Mouse (Mus musculus) midbrain, embryonic 15.5 days (tissue): ENCODE results near the gene Lonrf2. TPM values are rescaled to one million over a fixed set of nuclear protein-coding genes. Genes with fewer than 3 reads are reported as not detected.

Experiments
- ATAC-seq: fragments of 200-750 bp; cut with Nextera tagmentation; replicated peaks from 2 replicates; pipeline ENCODE4 v1.8.0; 2017; ENCODE audit warnings: moderate TSS enrichment
- H3K27ac ChIP-seq: fragments of 300-500 bp; sonication (generic); 2 replicates; pipeline ENCODE4 v1.5.1; 2015; ENCODE audit warnings: mild to moderate bottlenecking, inconsistent platforms
- H3K27me3 ChIP-seq: fragments of 300-500 bp; sonication (generic); replicated peaks from 2 replicates; pipeline ENCODE4 v1.6.1; 2015; ENCODE audit warnings: inconsistent platforms
- H3K36me3 ChIP-seq: fragments of 300-500 bp; sonication (generic); replicated peaks from 2 replicates; pipeline ENCODE4 v1.6.1; 2015; ENCODE audit warnings: inconsistent platforms
- H3K4me1 ChIP-seq: fragments of 300-500 bp; sonication (generic); 2 replicates; pipeline ENCODE4 v1.6.1; 2015; ENCODE audit warnings: inconsistent platforms
- H3K4me2 ChIP-seq: fragments of 300-500 bp; sonication (generic); 2 replicates; pipeline ENCODE4 v1.6.1; 2015; ENCODE audit warnings: inconsistent platforms, mild to moderate bottlenecking, moderate library complexity
- H3K4me3 ChIP-seq: fragments of 300-500 bp; sonication (generic); 2 replicates; pipeline ENCODE4 v1.5.1; 2015; ENCODE audit warnings: mild to moderate bottlenecking, inconsistent platforms
- H3K9ac ChIP-seq: fragments of 300-500 bp; sonication (generic); 2 replicates; pipeline ENCODE4 v1.6.1; 2015; ENCODE audit warnings: mild to moderate bottlenecking, inconsistent platforms
- H3K9me3 ChIP-seq: fragments of 300-500 bp; sonication (generic); 2 replicates; pipeline ENCODE4 v1.6.1; 2016; ENCODE audit warnings: inconsistent platforms
- WGBS: fragments of 180-500 bp; shearing (Covaris S2); methylation state at CpG from one replicate; pipeline ENCODE4 v1.1.7; 2015; ENCODE audit warnings: mixed read lengths; 5-methylcytosine and 5-hydroxymethylcytosine counted together
- polyA plus RNA-seq: library from polyadenylated mRNA; unstranded; fragments of >200 nt; fragmentation: Nextera tagmentation; extraction: Ambion mirVana; gene quantifications from 2 replicates; pipeline ENCODE4 v1.2.1, GENCODE M21; 2015

The Lonrf2 gene
- polyA plus RNA-seq, 1 experiment from 2014 or later, result 26.4 TPM

- no peak for ATAC-seq
- WGBS, result 67% methylated on average over 2 of the region's 2 CpGs
- no peak overlapping the region for H3K4me2 ChIP-seq
- no peaks in the 10 kb centered on the region; the same call in 1 of the 2 replicates for H3K4me1 ChIP-seq
- H3K36me3 ChIP-seq, result no peaks in the 10 kb centered on the region
- H3K27me3 ChIP-seq, result no peaks in the 10 kb centered on the region
- H3K9me3 ChIP-seq, result no peaks in the 10 kb centered on the region
- H3K9ac ChIP-seq, result no peak overlapping the region
- no peak overlapping the region for H3K27ac ChIP-seq
- no peak overlapping the region for H3K4me3 ChIP-seq
Measured at GRCm38 (mm10) chr1:38824926-38825325, 11.6 kb downstream of the Lonrf2 start.

- no peak for ATAC-seq
- H3K36me3 ChIP-seq, result peaks cover 5% of the 10 kb centered on the region; the same call in 1 of the 2 replicates
- no peaks in the 10 kb centered on the region for H3K9me3 ChIP-seq
- H3K27me3 ChIP-seq, result no peaks in the 10 kb centered on the region
- no peaks in the 10 kb centered on the region; the same call in 1 of the 2 replicates for H3K4me1 ChIP-seq
- no peak overlapping the region for H3K4me3 ChIP-seq
- 92% methylated on average over 2 of the region's 2 CpGs for WGBS
- no peak overlapping the region for H3K4me2 ChIP-seq
- H3K27ac ChIP-seq, result no peak overlapping the region
- H3K9ac ChIP-seq, result no peak overlapping the region
Measured at GRCm38 (mm10) chr1:38823851-38824250, 12.7 kb downstream of the Lonrf2 start.

GRCm38 (mm10) chr1:38819691-38820090, 16.8 kb downstream of the Lonrf2 start:
- no peak overlapping the region for H3K4me3 ChIP-seq
- H3K27me3 ChIP-seq, result no peaks in the 10 kb centered on the region
- no peak for ATAC-seq
- peaks cover 5% of the 10 kb centered on the region for H3K36me3 ChIP-seq
- H3K27ac ChIP-seq, result no peak overlapping the region
- no peaks in the 10 kb centered on the region for H3K9me3 ChIP-seq
- H3K4me2 ChIP-seq, result no peak overlapping the region
- no peak overlapping the region for H3K9ac ChIP-seq
- peaks cover 7% of the 10 kb centered on the region; the same call in 1 of the 2 replicates for H3K4me1 ChIP-seq

GRCm38 (mm10) chr1:38817671-38818070, 18.8 kb downstream of the Lonrf2 start:
- H3K4me1 ChIP-seq, result peaks cover 7% of the 10 kb centered on the region; the same call in 1 of the 2 replicates
- H3K27ac ChIP-seq, result no peak overlapping the region
- ATAC-seq, result no peak
- H3K36me3 ChIP-seq, result peaks cover 15% of the 10 kb centered on the region
- H3K9me3 ChIP-seq, result no peaks in the 10 kb centered on the region
- H3K4me2 ChIP-seq, result no peak overlapping the region
- H3K9ac ChIP-seq, result no peak overlapping the region
- 58% methylated on average over 3 of the region's 3 CpGs for WGBS
- H3K4me3 ChIP-seq, result no peak overlapping the region
- no peaks in the 10 kb centered on the region for H3K27me3 ChIP-seq

- peak overlapping the region; percentile 20; the same call in 1 of the 2 replicates for H3K27ac ChIP-seq
- H3K27me3 ChIP-seq, result no peaks in the 10 kb centered on the region
- peaks cover 17% of the 10 kb centered on the region for H3K36me3 ChIP-seq
- 80% methylated on average over 9 of the region's 9 CpGs for WGBS
- no peak overlapping the region for H3K9ac ChIP-seq
- H3K4me2 ChIP-seq, result no peak overlapping the region
- peaks cover 7% of the 10 kb centered on the region; the same call in 1 of the 2 replicates for H3K4me1 ChIP-seq
- no peak overlapping the region for H3K4me3 ChIP-seq
- no peaks in the 10 kb centered on the region for H3K9me3 ChIP-seq
- no peak for ATAC-seq
Measured at GRCm38 (mm10) chr1:38817268-38817667, 19.2 kb downstream of the Lonrf2 start.

- Histone ChIP-seq H3K9ac (no peak overlapping the region), H3K27me3 (no peaks in the 10 kb centered on the region), H3K9me3 (no peaks in the 10 kb centered on the region), H3K27ac (peak overlapping the region; percentile 20; the same call in 1 of the 2 replicates), H3K4me3 (no peak overlapping the region), H3K36me3 (peaks cover 26% of the 10 kb centered on the region), H3K4me2 (no peak overlapping the region), H3K4me1 (peaks cover 7% of the 10 kb centered on the region; the same call in 1 of the 2 replicates)
- WGBS, result 47% methylated on average over 4 of the region's 4 CpGs
- 0 out of 2 replicates have a peak, but pooled peaks have one; percentile 30 for ATAC-seq
Measured at GRCm38 (mm10) chr1:38816306-38816705, 20.2 kb downstream of the Lonrf2 start.

GRCm38 (mm10) chr1:38807121-38807520, 29.4 kb downstream of the Lonrf2 start:
- H3K4me2 ChIP-seq, result no peak overlapping the region
- H3K9me3 ChIP-seq, result no peaks in the 10 kb centered on the region
- H3K9ac ChIP-seq, result no peak overlapping the region
- no peaks in the 10 kb centered on the region for H3K27me3 ChIP-seq
- H3K27ac ChIP-seq, result no peak overlapping the region
- ATAC-seq, result no peak
- peaks cover 61% of the 10 kb centered on the region for H3K36me3 ChIP-seq
- no peaks in the 10 kb centered on the region for H3K4me1 ChIP-seq
- no peak overlapping the region for H3K4me3 ChIP-seq
- WGBS, result 97% methylated on average over 4 of the region's 4 CpGs

GRCm38 (mm10) chr1:38800402-38800801, 36.1 kb downstream of the Lonrf2 start:
- 80% methylated on average over 7 of the region's 7 CpGs for WGBS
- Histone ChIP-seq H3K36me3 (peaks cover 55% of the 10 kb centered on the region), H3K27ac (no peak overlapping the region), H3K4me1 (0 out of 2 replicates have a peak, but pooled peaks cover 3% of the 10 kb centered on the region), H3K4me2 (no peak overlapping the region), H3K9me3 (no peaks in the 10 kb centered on the region), H3K4me3 (no peak overlapping the region), H3K9ac (no peak overlapping the region), H3K27me3 (no peaks in the 10 kb centered on the region)
- no peak for ATAC-seq

- Histone ChIP-seq H3K9me3 (no peaks in the 10 kb centered on the region), H3K4me1 (0 out of 2 replicates have a peak, but pooled peaks cover 3% of the 10 kb centered on the region), H3K27ac (no peak overlapping the region), H3K36me3 (peaks cover 46% of the 10 kb centered on the region), H3K9ac (no peak overlapping the region), H3K4me3 (no peak overlapping the region), H3K27me3 (no peaks in the 10 kb centered on the region), H3K4me2 (no peak overlapping the region)
- 42% methylated on average over 3 of the region's 3 CpGs for WGBS
- ATAC-seq, result peak; percentile 53
Measured at GRCm38 (mm10) chr1:38799304-38799703, 37.2 kb downstream of the Lonrf2 start.

- no peak for ATAC-seq
- no peaks in the 10 kb centered on the region for H3K9me3 ChIP-seq
- H3K4me3 ChIP-seq, result no peak overlapping the region
- 19% methylated on average over 6 of the region's 6 CpGs for WGBS
- no peak overlapping the region for H3K4me2 ChIP-seq
- peaks cover 32% of the 10 kb centered on the region for H3K36me3 ChIP-seq
- no peak overlapping the region for H3K27ac ChIP-seq
- 0 out of 2 replicates have a peak, but pooled peaks cover 3% of the 10 kb centered on the region for H3K4me1 ChIP-seq
- no peaks in the 10 kb centered on the region for H3K27me3 ChIP-seq
- H3K9ac ChIP-seq, result no peak overlapping the region
Measured at GRCm38 (mm10) chr1:38796936-38797335, 39.6 kb downstream of the Lonrf2 start.

GRCm38 (mm10) chr1:38795496-38795895, 41.0 kb downstream of the Lonrf2 start:
- ATAC-seq, result no peak

GRCm38 (mm10) chr1:38791016-38791810, 45.3 kb downstream of the Lonrf2 start:
- no peaks in the 10 kb centered on the region for H3K4me1 ChIP-seq
- no peak overlapping the region for H3K9ac ChIP-seq
- no peak overlapping the region for H3K4me3 ChIP-seq
- ATAC-seq, result no peak
- no peaks in the 10 kb centered on the region for H3K27me3 ChIP-seq
- WGBS, result 85% methylated on average over 9 of the region's 9 CpGs
- no peaks in the 10 kb centered on the region for H3K9me3 ChIP-seq
- H3K27ac ChIP-seq, result no peak overlapping the region
- no peak overlapping the region for H3K4me2 ChIP-seq
- H3K36me3 ChIP-seq, result peaks cover 10% of the 10 kb centered on the region; the same call in 1 of the 2 replicates

More at GRCm38 (mm10) chr1:38795496-38795895, 41.0 kb downstream of the Lonrf2 start:
- H3K9ac ChIP-seq, result no peak overlapping the region
- no peak overlapping the region for H3K27ac ChIP-seq
- H3K36me3 ChIP-seq, result peaks cover 25% of the 10 kb centered on the region
- H3K4me2 ChIP-seq, result no peak overlapping the region
- H3K27me3 ChIP-seq, result no peaks in the 10 kb centered on the region
- 32% methylated on average over 5 of the region's 5 CpGs for WGBS
- H3K9me3 ChIP-seq, result no peaks in the 10 kb centered on the region
- 0 out of 2 replicates have a peak, but pooled peaks cover 3% of the 10 kb centered on the region for H3K4me1 ChIP-seq
- H3K4me3 ChIP-seq, result no peak overlapping the region
